Mouse (Mus musculus): ENCODE measurements around the gene Hrh2. TPM values are rescaled to one million over a fixed set of nuclear protein-coding genes. Genes with fewer than 3 reads are reported as not detected.

Hrh2 gene
- total RNA-seq, 4 experiments from 2014 or later, result 0.60 to 0.75 (median 0.64) TPM

DNA sequence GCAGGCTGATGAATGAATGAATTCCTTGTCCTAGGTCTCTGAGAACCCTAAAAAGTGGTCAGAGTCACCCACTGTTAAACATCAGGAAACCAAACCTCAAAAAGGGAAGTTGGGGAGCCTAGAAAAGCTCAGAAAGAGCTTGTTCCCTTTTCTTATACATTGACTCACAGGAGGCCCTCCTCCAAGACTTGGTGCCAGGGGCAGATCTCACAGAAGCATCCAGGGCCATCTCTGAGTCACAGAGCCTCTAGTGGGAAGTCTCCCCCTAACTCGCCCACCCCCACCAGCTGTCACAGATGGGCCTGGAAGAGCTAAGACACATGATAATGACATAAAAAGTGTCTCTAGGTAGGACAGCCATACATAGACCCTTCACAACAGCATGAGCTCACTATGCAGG lies 26.4 kb downstream of the Hrh2 start:
- DNase-seq (ENCODE audit: low spot score), result no peak

DNA sequence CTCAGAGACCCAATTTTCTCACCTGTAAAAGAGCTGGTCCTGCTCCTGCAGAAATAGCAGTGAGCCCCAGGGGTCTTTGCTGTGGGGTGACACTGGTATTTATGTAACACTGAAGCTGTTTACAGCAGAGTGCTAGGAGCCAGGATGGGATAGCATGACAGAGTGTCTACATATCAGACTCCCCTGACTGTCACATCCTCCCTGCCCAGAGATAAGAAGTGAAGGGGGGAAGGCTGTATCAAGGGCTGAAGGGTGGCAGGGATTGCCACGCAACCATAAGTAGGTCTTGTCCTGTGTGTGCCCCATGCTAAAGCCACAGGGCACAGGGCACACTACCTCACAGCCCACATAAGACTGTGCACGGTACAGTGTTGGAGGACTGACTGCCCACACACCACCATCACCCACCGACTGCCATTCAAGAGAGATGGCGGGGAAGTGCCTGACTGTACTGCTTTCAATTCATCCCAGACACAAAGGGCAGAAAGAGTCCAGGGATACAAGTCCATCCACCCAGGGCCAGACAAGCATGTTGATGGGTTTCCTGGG lies 29.8 kb downstream of the Hrh2 start:
- DNase-seq (ENCODE audit: low spot score), result no peak

DNA sequence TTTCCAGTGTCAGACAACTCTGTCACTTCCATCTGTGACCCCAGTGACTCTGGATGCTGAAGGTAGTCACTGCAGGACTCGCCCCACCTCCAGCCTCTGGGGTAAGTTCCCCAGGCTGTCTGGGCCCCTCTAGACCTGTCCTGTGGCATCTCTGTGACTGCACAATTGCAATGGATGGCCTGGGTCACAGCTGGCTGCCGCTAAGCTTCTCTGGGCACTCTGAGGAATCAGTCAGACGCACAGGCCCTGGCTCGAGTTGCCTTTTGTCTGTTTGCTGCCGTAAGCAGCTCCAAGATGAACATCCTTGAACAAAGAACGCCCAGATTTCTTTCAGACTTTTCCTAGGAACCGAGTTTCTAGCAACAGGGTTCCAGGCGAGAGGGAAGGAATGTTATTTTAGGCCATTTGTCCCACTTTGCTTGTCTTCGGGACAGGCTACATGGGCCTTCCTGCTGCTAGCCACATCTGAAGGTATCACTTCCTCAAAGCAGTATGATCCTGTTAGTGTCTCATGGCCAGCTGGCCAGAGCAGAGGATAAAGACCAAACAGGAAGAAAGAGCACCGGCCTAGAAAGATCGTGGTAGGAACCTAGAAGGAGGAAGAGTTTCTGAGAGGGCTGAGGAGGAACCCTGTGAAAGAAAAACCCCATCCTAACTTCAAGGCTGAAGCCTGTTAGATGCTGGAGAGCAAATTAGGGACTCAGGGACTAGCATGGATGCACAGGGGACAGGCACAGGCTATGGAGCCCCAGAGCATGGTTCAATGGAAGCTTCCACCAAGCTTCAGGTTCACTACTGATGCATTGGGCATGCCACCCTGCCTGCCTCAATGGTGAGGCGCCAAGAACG lies 31.2 kb downstream of the Hrh2 start:
- peak; percentile 33 for DNase-seq (ENCODE audit: low spot score)

DNA sequence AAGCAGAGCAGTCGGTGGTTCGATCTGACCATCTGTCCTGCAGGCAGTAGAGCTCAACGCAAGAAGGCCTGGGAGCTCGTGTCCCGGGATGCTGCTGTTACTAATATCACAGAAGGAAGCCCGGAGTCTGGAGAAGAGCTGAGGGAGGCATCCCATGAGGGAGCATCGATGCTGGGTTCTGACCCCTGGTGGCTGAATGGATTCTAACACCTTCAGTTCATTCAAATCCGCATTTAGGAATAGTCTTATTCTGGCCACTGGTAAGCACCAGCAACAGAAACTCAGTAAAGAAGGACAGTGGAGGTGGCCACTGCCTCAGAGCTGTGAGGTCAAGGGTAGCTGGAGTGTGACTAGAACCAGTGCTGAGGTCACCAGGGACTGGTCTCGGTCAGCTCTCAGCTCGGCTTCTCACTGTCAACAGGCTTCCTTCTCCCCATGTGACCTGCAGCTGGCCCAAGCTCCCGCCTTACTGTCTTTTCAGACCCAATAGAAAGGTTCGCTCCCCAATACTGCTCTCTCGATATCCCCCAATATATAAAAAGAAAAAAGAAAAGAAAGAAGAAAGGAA lies 36.1 kb downstream of the Hrh2 start:
- peak; percentile 72 for DNase-seq (ENCODE audit: low spot score)

DNA sequence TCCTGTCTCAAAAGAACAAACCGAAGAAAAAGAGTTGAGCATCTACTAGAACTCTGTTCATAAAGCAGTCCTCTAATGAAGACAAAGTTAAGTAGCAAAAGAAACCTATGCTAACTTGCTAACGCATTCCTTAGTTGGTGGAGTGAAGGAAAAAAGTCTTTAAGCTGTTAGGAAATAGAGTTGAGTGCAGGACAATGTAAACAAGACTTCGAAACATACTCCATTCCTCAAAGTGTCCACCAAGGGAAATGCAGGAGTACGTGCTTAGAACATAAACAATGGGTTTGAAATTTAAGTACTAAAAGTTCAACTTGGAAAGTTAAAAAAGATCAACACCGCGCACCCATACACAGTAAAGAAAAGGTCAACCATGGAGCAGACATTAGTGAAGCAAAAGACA lies 38.2 kb downstream of the Hrh2 start:
- DNase-seq (ENCODE audit: low spot score), result no peak

DNA sequence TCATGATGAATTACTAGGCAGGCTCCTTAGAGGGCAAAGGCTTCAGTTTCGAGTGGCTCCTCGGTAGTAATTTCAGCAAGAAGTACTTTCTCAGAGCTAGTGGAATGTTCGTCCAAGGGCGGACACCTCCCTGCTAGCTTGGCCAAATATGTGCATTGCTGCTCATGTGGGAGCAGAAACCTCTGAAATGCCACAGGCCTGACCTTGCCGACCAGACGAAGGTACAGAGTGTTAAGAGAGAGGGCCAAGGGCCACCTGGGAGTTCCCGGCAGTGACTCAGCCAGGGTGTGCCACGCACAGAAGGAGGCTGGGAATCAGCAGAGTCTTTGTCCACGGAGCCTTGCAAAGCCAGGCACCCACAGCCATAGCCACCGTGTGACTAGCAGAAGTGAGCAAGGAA lies 39.9 kb downstream of the Hrh2 start:
- DNase-seq (ENCODE audit: low spot score), result no peak

DNA sequence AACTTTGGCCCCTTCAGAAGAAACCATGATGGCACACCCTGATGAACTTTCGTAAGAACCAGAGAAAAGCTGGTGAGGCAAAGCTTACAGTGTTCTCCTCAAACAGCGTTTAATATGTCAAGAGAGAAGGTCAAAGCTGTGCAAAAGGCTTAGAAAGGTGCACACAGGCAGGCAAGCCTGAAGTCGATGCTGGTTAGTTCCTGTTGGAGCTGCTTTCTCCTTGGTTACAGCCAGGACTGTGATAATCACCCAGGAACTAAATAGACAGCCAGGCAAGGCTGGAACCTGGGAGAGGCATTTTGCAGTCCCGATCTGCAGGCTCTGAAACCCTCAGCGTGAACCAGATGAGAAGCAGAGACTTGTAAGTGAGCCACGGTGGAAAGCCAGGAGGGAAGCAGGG lies 45.6 kb downstream of the Hrh2 start:
- no peak for DNase-seq (ENCODE audit: low spot score)

DNA sequence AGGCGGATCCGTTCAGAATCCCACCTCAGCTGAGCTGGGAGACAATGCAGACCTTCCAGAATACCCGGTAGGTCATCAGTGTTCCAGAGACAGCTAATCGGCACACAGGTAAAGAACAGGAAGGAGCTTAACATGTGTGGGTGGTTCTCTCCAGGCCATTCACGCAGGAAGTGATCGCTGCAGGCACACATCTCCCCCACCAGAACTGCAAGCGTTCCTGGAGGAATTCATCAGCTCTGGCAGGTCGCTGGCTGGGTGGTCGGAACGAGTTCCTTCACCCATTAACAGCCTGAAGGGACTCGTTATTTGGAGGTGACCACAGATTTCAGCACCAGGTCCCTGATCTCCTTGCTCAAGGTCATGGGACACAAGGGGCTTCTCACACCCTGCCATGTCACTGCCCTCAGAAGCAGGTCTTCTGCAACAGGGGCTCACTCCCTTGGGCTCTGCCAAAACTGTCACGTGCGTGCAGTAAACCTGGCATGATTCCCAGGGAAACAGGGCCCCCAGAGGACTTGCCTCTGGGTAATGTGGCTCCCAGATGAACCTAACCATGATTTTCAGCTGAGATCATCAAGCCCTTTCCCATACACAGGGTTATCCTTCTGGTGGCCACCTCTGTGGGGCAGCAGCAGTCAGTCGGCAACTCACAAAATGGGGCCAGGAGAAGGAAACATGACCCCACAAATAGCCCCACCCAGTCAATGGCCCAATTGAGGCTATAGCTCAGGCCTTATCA lies 46.8 kb downstream of the Hrh2 start:
- DNase-seq (ENCODE audit: low spot score), result no peak

DNA sequence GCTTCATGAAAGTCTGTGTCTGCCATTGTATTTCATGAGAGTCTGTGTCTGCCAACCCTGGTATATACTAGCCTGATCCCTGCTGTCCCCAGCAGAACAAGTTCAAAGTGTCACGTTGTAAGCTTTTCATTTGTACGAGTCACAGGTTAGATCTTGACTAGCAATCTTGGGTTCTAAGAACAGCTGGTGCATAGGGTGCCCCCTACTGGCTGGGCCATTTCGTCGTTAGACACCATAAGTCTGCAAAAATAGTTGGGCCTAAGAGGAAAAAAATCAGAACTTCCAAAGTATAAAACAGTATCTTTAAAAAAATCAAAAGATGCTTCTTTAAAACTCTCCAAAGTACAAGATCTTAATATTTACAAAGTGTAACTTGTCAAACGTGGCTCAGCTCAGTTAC lies 50.5 kb downstream of the Hrh2 start:
- DNase-seq (ENCODE audit: low spot score), result no peak

DNA sequence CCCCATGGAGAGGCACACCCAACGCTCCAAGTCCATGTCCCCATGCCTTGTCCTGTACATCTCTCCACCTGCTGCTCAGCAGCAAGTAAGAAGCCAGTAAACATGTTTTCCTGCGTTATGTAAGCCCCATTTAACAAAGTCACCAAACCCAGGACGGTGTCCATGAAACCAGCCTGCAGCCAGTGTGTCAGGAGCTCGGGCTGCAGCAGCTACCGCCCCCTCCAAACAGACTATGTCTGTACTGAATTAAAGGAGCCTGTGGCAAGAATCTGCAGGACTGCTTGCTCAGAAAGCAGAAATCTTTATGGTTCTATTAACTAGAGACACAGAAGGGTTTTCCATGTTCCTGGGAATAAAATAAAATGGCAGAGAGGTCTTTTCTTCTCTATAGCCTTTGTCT lies 53.3 kb downstream of the Hrh2 start:
- DNase-seq (ENCODE audit: low spot score), result no peak

DNA sequence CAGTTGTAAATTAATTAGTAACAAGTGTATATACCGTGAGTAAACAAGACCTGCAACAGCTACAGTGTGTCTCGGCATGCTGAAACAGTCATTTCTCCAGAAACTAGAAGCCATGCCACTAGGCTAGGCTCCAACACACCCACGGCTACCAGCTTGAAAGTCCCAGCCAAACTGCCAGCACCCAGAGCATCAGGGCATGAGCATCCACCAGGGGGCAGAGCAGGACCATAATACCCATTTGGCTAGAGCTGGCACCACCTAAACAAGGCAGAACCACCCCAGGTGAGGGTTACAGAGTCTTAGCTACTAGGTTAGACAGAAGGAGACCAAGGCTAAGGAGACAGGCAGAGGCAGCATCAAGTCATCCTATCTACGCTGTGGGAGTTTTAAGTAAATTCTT lies 55.6 kb downstream of the Hrh2 start:
- peak; percentile 62 for DNase-seq (ENCODE audit: low spot score)

DNA sequence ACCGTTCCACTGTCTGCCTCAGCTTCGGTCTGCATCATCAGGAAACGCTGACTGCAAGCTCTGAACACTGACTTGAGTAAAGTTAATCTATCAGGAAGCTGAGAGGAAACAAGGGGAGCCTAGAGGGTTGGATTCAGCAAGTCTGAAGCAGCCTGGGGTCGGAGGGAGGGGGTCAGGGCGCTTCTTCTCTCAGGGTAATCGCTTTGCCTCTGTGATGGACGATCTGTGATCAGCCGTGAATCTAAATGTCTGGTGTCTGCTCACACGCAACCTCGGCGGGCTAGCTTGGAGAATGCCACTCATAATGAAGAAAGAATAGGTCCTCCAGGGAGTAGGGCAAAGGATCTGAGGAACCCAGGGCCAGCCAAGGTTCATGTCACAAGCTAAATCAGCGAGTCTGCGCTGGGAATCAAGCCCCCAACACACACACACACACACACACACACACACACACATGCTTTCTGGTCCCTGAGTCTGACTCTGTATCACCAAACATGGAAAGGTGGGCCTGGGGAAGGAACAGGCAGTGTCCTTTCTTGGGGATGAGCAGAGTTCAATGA lies 56.6 kb downstream of the Hrh2 start:
- DNase-seq (ENCODE audit: low spot score), result no peak

DNA sequence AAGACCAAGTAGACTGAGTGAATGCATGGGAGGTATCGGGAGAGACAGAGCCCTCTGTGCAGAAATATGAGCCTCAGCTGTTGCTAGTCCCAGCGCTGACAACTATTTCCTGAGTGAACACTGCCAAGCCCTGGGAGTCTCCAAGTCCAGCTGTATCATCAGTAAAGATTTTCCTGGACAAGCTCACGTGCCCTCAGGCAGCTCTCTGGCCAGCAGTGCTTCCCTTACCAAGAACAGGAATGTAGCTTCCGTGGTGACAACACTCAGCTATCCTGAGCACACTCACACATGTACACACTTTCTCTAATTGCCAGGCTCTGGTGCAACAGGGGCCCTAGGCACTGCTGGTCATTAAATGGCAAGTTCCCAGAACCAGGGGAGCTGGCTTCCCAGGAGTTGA lies 57.1 kb downstream of the Hrh2 start:
- DNase-seq (ENCODE audit: low spot score), result peak; percentile 63

DNA sequence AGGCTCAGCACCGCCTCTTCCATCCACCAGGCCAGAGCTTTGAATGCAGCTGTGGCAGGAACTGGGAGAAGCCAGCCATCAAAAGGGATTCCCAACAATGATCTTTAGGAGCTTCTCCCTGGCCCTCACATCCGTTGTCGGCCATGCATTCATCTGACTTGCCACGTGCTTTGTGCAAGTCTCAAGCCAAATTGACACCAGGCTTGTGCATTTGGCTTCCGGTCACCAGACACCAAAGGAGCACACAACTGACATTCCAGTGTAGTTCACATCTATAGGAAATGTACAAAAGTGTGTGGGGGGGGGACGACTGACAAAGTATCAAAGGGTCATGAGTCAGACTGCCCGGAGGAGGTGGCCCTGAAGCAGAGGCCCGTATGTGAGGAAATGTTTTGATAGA lies 58.4 kb downstream of the Hrh2 start:
- DNase-seq (ENCODE audit: low spot score), result no peak

DNA sequence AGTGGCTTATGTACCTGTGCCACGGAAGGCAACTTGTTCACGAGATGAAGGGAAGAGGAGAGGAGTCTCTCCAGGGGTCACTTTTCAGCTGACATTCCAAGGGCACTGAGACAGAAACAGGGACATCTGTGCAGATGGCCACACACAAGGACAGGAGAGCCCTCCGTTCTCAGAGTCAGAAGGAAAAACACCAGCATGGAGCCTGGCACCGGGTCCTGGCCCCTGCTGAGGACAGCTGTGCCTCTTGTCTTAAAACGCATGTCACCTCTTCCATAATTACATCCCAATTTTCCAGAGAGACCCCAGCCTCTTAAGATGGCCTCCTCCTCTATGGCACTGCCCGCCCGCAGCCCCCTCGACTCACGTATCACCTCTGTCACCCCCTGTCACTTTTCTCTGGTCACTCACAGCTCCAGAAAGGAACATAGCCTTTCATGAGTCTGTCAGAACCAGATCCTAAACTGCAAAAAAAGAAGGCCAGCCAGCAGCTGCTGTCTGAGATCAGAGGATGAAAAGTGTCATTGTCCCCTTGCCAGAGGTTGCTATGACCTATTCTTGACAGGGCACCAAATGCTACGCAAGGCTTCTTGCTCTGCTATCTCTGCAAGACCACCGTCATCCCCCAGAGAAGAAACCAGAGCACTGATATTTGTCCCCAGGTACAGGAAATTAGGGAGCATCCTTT lies 59.8 kb downstream of the Hrh2 start:
- DNase-seq (ENCODE audit: low spot score), result no peak

DNA sequence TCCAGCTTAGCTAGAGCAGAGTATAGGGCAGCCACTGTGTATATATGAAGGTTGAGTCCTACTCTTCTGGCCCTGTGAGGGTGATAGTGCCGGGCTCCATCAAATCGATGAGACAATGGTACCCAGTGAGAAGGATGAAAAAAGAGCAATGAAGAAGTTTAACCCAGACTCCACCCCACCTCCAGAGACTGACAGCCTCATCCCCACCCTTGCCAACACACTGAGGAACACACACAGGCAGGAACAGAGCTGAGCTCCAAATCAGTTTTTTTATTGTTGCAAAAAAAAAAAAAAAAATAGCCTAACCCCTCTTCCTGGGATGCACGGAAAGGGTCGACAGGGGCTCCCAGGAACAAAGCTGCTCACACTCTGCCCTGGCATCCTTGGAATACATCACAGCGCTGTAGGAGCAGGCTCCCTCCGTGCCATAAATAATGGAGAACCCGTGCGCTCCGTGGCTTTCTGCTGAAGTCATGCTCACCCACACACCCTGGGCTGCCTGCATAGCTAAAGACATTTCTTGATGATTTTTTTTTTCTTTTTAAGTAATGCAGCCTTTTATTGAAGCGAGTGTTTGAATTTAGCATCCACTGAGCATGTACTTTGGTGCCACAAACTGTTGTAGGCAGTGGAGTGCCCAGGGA lies 65.8 kb downstream of the Hrh2 start:
- no peak for DNase-seq (ENCODE audit: low spot score)

DNA sequence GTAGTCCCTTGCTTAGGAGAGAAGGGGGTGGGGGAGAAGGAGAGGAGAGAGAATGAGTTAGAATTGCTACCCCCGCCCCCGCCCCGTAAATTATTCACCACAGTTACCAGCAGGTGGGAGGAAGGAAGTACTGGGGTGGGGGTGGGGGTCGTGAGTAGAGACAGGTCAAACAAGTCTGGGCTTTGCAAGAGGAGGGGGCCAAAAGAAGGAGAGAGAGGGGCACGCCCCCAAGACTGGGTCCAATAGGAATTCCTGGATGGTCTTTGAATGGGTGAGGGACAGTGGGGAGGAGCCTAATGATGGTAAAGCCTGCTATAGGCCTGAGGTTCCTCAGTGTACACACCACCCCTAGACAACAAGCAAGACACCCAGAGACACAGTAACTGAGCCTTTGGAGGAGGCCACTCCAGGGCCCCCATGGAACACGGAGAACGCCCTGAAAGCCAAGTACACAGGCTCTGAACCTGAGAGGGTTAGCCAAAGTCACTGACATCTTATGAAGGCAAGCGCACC lies 66.4 kb downstream of the Hrh2 start:
- DNase-seq (ENCODE audit: low spot score), result no peak

DNA sequence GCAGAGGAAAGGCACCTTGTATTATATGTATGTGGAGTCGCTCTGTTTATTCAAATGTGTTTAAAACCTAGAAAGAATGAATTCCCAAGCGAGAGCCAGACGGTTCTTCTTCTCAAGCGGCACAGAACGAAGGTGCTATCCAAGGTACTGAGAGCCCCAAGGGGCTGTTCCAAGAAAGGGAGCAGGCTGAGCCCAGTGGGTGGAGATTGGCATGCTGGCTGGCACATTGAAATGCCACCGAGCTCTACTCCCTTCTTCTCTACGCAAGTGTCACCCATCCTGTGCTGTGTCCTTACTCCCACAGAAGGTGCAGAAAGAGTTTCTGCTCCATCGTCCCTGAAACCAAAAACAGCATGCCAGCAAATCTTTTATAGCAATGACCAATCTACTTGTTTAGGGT lies 68.4 kb downstream of the Hrh2 start:
- no peak for DNase-seq (ENCODE audit: low spot score)

DNA sequence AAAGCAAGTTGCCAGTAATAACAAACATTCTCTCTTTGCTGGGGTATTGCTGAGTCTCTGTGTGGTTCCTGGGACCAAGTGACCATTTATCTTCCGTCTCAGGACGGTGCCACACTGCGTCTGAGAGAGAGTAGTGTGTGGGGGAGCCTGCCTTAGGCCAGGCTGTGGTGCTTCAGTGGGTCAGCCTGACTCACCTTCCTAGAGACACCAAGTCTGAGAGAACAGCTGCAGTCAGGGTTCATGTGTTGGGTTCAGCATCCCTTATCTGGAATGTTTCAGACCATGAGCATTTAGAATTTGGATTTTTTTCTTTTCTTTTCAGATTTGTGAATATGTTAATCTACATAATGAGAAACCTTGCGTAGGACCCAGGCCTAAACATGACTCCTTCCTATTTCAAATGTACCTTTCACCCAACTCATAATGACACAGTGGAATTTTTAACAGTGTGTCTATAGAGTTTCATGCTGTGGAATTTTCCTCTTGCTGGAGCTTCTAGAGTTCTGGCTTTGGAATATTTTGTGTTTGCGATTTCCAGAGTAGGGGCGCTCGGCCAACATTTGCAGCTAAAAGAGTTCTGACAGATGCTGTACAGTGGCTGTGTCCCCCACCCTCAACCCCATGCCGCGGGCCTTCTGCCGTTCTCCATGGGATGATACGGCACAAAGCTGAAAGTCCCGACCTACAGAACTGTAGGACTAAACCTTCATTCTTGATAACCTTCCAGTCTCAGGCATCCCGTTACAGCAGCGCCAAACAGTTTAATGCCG lies 71.0 kb downstream of the Hrh2 start:
- no peak for DNase-seq (ENCODE audit: low spot score)

DNA sequence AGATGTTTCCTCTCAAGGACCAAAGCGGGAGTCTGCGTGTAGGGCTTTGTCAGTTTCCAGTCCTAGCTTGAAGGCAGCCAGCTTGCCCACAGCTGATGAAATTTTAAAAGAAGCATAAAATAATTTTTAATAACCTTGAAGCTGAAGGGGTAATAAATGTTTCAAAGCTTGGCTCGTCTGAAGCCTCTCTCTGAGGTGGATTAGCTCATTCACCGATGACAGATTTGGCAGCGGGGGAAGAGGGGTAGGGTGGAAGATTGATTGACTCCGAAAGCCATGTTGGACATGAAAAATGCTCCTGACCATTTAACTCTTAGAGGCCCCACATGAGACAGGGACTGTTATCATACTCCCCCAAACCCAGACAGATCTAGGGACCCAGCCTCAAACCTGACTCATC lies 71.7 kb downstream of the Hrh2 start:
- DNase-seq (ENCODE audit: low spot score), result no peak
